Mouse (Mus musculus) heart, adult 18-20 months (tissue): ENCODE measurements around the gene Golt1a. TPM values are rescaled to one million over a fixed set of nuclear protein-coding genes. Genes with fewer than 3 reads are reported as not detected.
A peak's percentile ranks its signal among the peaks of the same experiment; 100 is the strongest.
"Not testable (repeated sequence)": the region's sequence is repeated elsewhere in the genome, so short reads cannot be mapped to it uniquely, and the experiment has no call there.

Experiments
- DNase-seq, 2 experiments: peaks; one replicate each; pipeline ENCODE4 v3.0.0; 2021 to 2022; ENCODE audit warnings: mixed read lengths in 1 of 2
- total RNA-seq, 2 experiments: library from RNA; stranded (reverse); gene quantifications; 2 replicates each; pipeline ENCODE4 v1.2.3; 2021

The Golt1a gene
- total RNA-seq, 2 experiments from 2014 or later: not detected

- peak; percentile 80 to 88 for DNase-seq
Observed at GRCm38 (mm10) chr1:133306842-133307241, 2.8 kb upstream of the Golt1a start.

- peak; percentile 50 to 73 for DNase-seq
Observed at GRCm38 (mm10) chr1:133307318-133307717, 2.3 kb upstream of the Golt1a start.

GRCm38 (mm10) chr1:133311240-133311639 lies 1.6 kb downstream of the Golt1a start:
- DNase-seq: no peak

- DNase-seq: no peak
Observed at GRCm38 (mm10) chr1:133311946-133312345, 2.3 kb downstream of the Golt1a start.

- DNase-seq: peak; percentile 33 to 81
Observed at GRCm38 (mm10) chr1:133314364-133314763, 4.8 kb downstream of the Golt1a start.

GRCm38 (mm10) chr1:133315775-133316174 lies 6.2 kb downstream of the Golt1a start:
- no peak for DNase-seq

- DNase-seq: no peak
Observed at GRCm38 (mm10) chr1:133316577-133316976, 7.0 kb downstream of the Golt1a start.

GRCm38 (mm10) chr1:133317149-133317548 lies 7.5 kb downstream of the Golt1a start:
- DNase-seq: no peak

GRCm38 (mm10) chr1:133321267-133321925 lies 11.8 kb downstream of the Golt1a start, which contains the start of gene Kiss1:
Gene Kiss1 (plus strand): TSS chr1:133321875.
- DNase-seq: no peak

GRCm38 (mm10) chr1:133323333-133323732 lies 13.7 kb downstream of the Golt1a start:
- DNase-seq: no peak

- DNase-seq: no peak
Observed at GRCm38 (mm10) chr1:133325951-133326350, 16.4 kb downstream of the Golt1a start.

- DNase-seq: no peak
Observed at GRCm38 (mm10) chr1:133327094-133327493, 17.5 kb downstream of the Golt1a start.

- DNase-seq: no peak
Observed at GRCm38 (mm10) chr1:133328299-133328795, 18.7 kb downstream of the Golt1a start.

GRCm38 (mm10) chr1:133328896-133329637 lies 19.5 kb downstream of the Golt1a start:
- no peak for DNase-seq

- no peak for DNase-seq
Observed at GRCm38 (mm10) chr1:133329638-133329964, 20.0 kb downstream of the Golt1a start.

GRCm38 (mm10) chr1:133331142-133331541 lies 21.5 kb downstream of the Golt1a start:
- no peak for DNase-seq

GRCm38 (mm10) chr1:133332656-133333430 lies 23.2 kb downstream of the Golt1a start:
- DNase-seq: no peak

GRCm38 (mm10) chr1:133333937-133334336 lies 24.3 kb downstream of the Golt1a start:
- no peak for DNase-seq

- not testable (repeated sequence) for DNase-seq
Observed at GRCm38 (mm10) chr1:133340403-133340802, 30.8 kb downstream of the Golt1a start.

GRCm38 (mm10) chr1:133344357-133344756 lies 34.8 kb downstream of the Golt1a start:
- DNase-seq: no peak

- DNase-seq: no peak
Observed at GRCm38 (mm10) chr1:133346531-133346930, 36.9 kb downstream of the Golt1a start.

- no peak for DNase-seq
Observed at GRCm38 (mm10) chr1:133347226-133347625, 37.6 kb downstream of the Golt1a start.
